Mouse (Mus musculus) testis, adult 2 months (tissue): ENCODE results near the gene Pigf. TPM values are rescaled to one million over a fixed set of nuclear protein-coding genes. Genes with fewer than 3 reads are reported as not detected.

ENCODE experiments used
- H3K27ac ChIP-seq: fragments of 200-500 bp; 2 replicates; pipeline ENCODE4 v1.5.1; 2012; ENCODE audit warnings: low read depth, low read length; ENCODE audit not compliant: control insufficient read depth, insufficient read depth
- H3K27me3 ChIP-seq: fragments of 200-500 bp; 2 replicates; pipeline ENCODE4 v1.6.1; 2012; ENCODE audit warnings: mild to moderate bottlenecking, low read length, moderate library complexity; ENCODE audit not compliant: control insufficient read depth, insufficient read depth
- H3K36me3 ChIP-seq: fragments of 200-500 bp; 2 replicates; pipeline ENCODE4 v1.6.1; 2012; ENCODE audit warnings: mild to moderate bottlenecking, low read length; ENCODE audit not compliant: control insufficient read depth, insufficient read depth
- H3K4me1 ChIP-seq: fragments of 200-500 bp; 2 replicates; pipeline ENCODE4 v1.6.1; 2012; ENCODE audit warnings: low read length; ENCODE audit not compliant: control insufficient read depth, insufficient read depth
- H3K4me3 ChIP-seq: fragments of 200-500 bp; 2 replicates; pipeline ENCODE4 v1.5.1; 2012; ENCODE audit warnings: low read depth, mild to moderate bottlenecking, low read length, moderate library complexity, mixed read lengths; ENCODE audit not compliant: control insufficient read depth
- CTCF ChIP-seq: fragments of 200-500 bp; IDR thresholded peaks from 2 replicates; pipeline ENCODE4 v1.5.1; 2012; ENCODE audit warnings: low read depth, mild to moderate bottlenecking, inconsistent platforms, low read length, moderate library complexity; ENCODE audit not compliant: control insufficient read depth, insufficient read depth, insufficient replicate concordance
- POLR2A ChIP-seq: fragments of 200-500 bp; IDR thresholded peaks from 2 replicates; pipeline ENCODE4 v1.6.1; 2012; ENCODE audit warnings: low read depth, mild to moderate bottlenecking, inconsistent platforms, low read length, moderate library complexity; ENCODE audit not compliant: control insufficient read depth
- polyA plus RNA-seq: library from polyadenylated mRNA; depleted of rRNA; stranded (reverse); fragments of >200 nt; gene quantifications from 2 replicates; pipeline ENCODE4 v1.2.3, GENCODE M21; 2012; rRNA removed

Pigf gene
- polyA plus RNA-seq, 1 experiment, result 112 TPM

- H3K27me3 ChIP-seq, result no peaks in the 10 kb centered on the region; the same call in 1 of the 2 replicates
- H3K36me3 ChIP-seq, result no peaks in the 10 kb centered on the region
- TF ChIP-seq CTCF (no peak), POLR2A (no peak)
- H3K27ac ChIP-seq, result no peak overlapping the region
- no peak overlapping the region for H3K4me3 ChIP-seq
- H3K4me1 ChIP-seq, result peaks cover 8% of the 10 kb centered on the region
These were observed 67.2 kb downstream of the Pigf start for GRCm38 (mm10) chr17:86957968-86958367.

- Histone ChIP-seq H3K36me3 (no peaks in the 10 kb centered on the region), H3K4me3 (no peak overlapping the region), H3K27ac (no peak overlapping the region), H3K27me3 (no peaks in the 10 kb centered on the region; the same call in 1 of the 2 replicates), H3K4me1 (peaks cover 6% of the 10 kb centered on the region)
- no peak for TF ChIP-seq CTCF
- TF ChIP-seq POLR2A, result no peak
These were observed 68.0 kb downstream of the Pigf start for GRCm38 (mm10) chr17:86957239-86957638.

- TF ChIP-seq CTCF (no peak), POLR2A (no peak)
- H3K36me3 ChIP-seq, result no peaks in the 10 kb centered on the region
These were observed 76.4 kb downstream of the Pigf start for GRCm38 (mm10) chr17:86948801-86949200.

GRCm38 (mm10) chr17:86947840-86948796, 77.1 kb downstream of the Pigf start, which contains the start of gene Atp6v1e2:
Gene Atp6v1e2 (minus strand): TSS chr17:86947897.
- TF ChIP-seq POLR2A (peak; percentile 54; the same call in 1 of the 2 replicates), CTCF (no peak)
- Histone ChIP-seq H3K36me3 (no peaks in the 10 kb centered on the region), H3K4me1 (peaks cover 12% of the 10 kb centered on the region), H3K4me3 (peak within 1 kb of the TSS; percentile 81), H3K27ac (peak within 1 kb of the TSS; percentile 26; the same call in 1 of the 2 replicates), H3K27me3 (no peaks in the 10 kb centered on the region)

More at GRCm38 (mm10) chr17:86948801-86949200, 76.4 kb downstream of the Pigf start:
- Histone ChIP-seq H3K27me3 (no peaks in the 10 kb centered on the region), H3K4me3 (peak overlapping the region; percentile 81), H3K4me1 (peaks cover 12% of the 10 kb centered on the region), H3K27ac (peak overlapping the region; percentile 26; the same call in 1 of the 2 replicates)

Other genes starting within 250 kb of the Pigf start
- gene Tmem247, start 108.1 kb downstream of the Pigf start, polyA plus RNA-seq, result 1,060 and 1,176 TPM in 2 replicates
- gene Atp6v1e2, start 77.5 kb downstream of the Pigf start, polyA plus RNA-seq, result 175 and 178 TPM in 2 replicates
- gene Rhoq, start 62.3 kb downstream of the Pigf start, polyA plus RNA-seq, result 1.1 and 2.4 TPM in 2 replicates
- gene Cript, start 144 bp upstream of the Pigf start, polyA plus RNA-seq, result 39.2 and 58.9 TPM in 2 replicates
- 6.4 and 6.9 TPM in 2 replicates for gene Socs5, start 82.3 kb upstream of the Pigf start, polyA plus RNA-seq
- gene Mcfd2, start 240.5 kb upstream of the Pigf start, polyA plus RNA-seq, result 34.0 and 40.4 TPM in 2 replicates